Mouse (Mus musculus): ENCODE measurements around the gene 1700003H04Rik. TPM values are rescaled to one million over a fixed set of nuclear protein-coding genes. Genes with fewer than 3 reads are reported as not detected.

Gene 1700003H04Rik
- polyA plus RNA-seq, 1 experiment, result not detected

DNA sequence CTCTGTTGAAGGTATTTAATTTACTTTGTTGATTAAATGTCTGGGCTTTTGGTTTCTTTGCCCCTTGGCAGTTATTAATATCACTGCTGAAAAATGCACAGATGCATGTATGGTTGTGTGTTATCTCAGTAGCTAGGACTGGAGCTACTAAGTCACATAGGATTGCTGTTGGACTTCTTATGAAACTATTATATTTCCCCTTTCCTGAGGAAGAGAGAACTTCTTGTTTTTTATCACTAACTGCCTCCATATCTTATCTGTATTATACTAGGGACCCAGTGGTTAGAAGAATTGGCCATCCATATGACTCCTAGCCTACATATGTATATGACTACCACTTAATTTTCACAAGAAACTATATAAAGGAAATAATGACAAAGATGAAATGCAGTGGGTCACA lies 24.9 kb downstream of the 1700003H04Rik start:
- Histone ChIP-seq H3K27ac (ENCODE audit: insufficient read depth, low read length) (no peak overlapping the region), H3K4me1 (ENCODE audit: control insufficient read depth, insufficient read depth, low read length) (no peaks in the 10 kb centered on the region), H3K4me3 (ENCODE audit: insufficient read depth, low read length) (no peak overlapping the region)
- no peak for TF ChIP-seq POLR2A (IDR thresholded peaks at IDR 0.05; ENCODE audit: extremely low read depth, insufficient read depth, low read length)
- no peak for TF ChIP-seq CTCF (IDR thresholded peaks at IDR 0.05; ENCODE audit: extremely low read depth, insufficient read depth, low read length)

GRCm38 (mm10) chr3:124555092-124555491 lies 25.8 kb downstream of the 1700003H04Rik start:
- no peak overlapping the region for H3K27ac ChIP-seq (ENCODE audit: insufficient read depth, low read length)
- no peak for TF ChIP-seq POLR2A (IDR thresholded peaks at IDR 0.05; ENCODE audit: extremely low read depth, insufficient read depth, low read length)
- no peak for TF ChIP-seq CTCF (IDR thresholded peaks at IDR 0.05; ENCODE audit: extremely low read depth, insufficient read depth, low read length)

GRCm38 (mm10) chr3:124548898-124549297 lies 32.0 kb downstream of the 1700003H04Rik start:
- no peak overlapping the region for H3K27ac ChIP-seq (ENCODE audit: insufficient read depth, low read length)
- H3K4me3 ChIP-seq (ENCODE audit: insufficient read depth, low read length), result no peak overlapping the region
- TF ChIP-seq POLR2A (IDR thresholded peaks at IDR 0.05; ENCODE audit: extremely low read depth, insufficient read depth, low read length) (no peak), CTCF (IDR thresholded peaks at IDR 0.05; ENCODE audit: extremely low read depth, insufficient read depth, low read length) (no peak)
- H3K4me1 ChIP-seq (ENCODE audit: control insufficient read depth, insufficient read depth, low read length), result no peaks in the 10 kb centered on the region

More at GRCm38 (mm10) chr3:124555092-124555491, 25.8 kb downstream of the 1700003H04Rik start:
- Histone ChIP-seq H3K4me3 (ENCODE audit: insufficient read depth, low read length) (no peak overlapping the region), H3K4me1 (ENCODE audit: control insufficient read depth, insufficient read depth, low read length) (no peaks in the 10 kb centered on the region)

GRCm38 (mm10) chr3:124538260-124538659 lies 42.6 kb downstream of the 1700003H04Rik start:
- no peak overlapping the region for H3K27ac ChIP-seq (ENCODE audit: insufficient read depth, low read length)
- no peak overlapping the region for H3K4me3 ChIP-seq (ENCODE audit: insufficient read depth, low read length)
- no peak for TF ChIP-seq CTCF (IDR thresholded peaks at IDR 0.05; ENCODE audit: extremely low read depth, insufficient read depth, low read length)
- no peak for TF ChIP-seq POLR2A (IDR thresholded peaks at IDR 0.05; ENCODE audit: extremely low read depth, insufficient read depth, low read length)
- H3K4me1 ChIP-seq (ENCODE audit: control insufficient read depth, insufficient read depth, low read length), result no peaks in the 10 kb centered on the region

DNA sequence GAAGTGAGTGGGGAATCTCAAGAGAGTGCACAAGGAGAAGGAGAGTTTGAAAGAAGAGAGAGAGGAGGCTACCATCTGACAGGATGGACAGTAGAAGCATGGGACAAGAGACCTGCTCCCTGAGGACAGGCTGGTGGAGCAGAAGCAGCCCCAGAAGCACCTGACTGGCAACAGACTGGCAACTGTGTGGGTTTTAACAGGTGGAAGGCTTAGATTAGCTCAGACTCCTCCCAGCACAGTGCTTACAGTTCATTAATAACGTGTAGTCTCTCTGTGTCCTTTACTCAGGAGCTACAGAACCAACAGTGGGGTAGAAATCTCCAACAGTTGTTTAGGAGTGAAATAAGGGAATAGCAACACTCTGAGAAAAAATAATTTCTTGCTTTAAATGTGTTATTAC lies 44.3 kb downstream of the 1700003H04Rik start:
- no peak overlapping the region for H3K4me3 ChIP-seq (ENCODE audit: insufficient read depth, low read length)
- TF ChIP-seq POLR2A (IDR thresholded peaks at IDR 0.05; ENCODE audit: extremely low read depth, insufficient read depth, low read length) (no peak), CTCF (IDR thresholded peaks at IDR 0.05; ENCODE audit: extremely low read depth, insufficient read depth, low read length) (no peak)

DNA sequence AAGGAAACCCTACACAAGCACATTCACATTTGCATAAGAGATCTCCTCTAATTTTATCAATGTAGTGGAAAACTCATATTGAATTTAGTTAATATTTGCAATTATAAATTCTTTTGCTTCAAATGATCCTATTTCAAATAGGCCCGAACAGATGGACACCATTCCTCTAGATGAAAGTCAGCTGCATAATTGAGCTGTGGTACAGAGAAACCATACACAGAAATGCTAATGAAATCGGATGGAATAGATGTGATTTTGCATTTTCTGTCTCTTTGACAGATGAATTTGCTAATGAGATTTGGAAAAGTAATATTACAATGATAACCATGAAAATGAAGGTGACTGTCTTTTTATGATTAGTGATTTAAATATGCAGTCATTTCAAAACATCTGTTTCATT lies 62.1 kb downstream of the 1700003H04Rik start:
- no peak for TF ChIP-seq POLR2A (IDR thresholded peaks at IDR 0.05; ENCODE audit: extremely low read depth, insufficient read depth, low read length)
- TF ChIP-seq CTCF (IDR thresholded peaks at IDR 0.05; ENCODE audit: extremely low read depth, insufficient read depth, low read length), result no peak
- no peak overlapping the region for H3K4me3 ChIP-seq (ENCODE audit: insufficient read depth, low read length)
- H3K27ac ChIP-seq (ENCODE audit: insufficient read depth, low read length), result no peak overlapping the region
- H3K4me1 ChIP-seq (ENCODE audit: control insufficient read depth, insufficient read depth, low read length), result no peaks in the 10 kb centered on the region

More for the DNA sequence above, 44.3 kb downstream of the 1700003H04Rik start:
- H3K4me1 ChIP-seq (ENCODE audit: control insufficient read depth, insufficient read depth, low read length), result no peaks in the 10 kb centered on the region
- no peak overlapping the region for H3K27ac ChIP-seq (ENCODE audit: insufficient read depth, low read length)

Other genes starting within 250 kb of the 1700003H04Rik start
- not detected in 2 replicates for gene 1700006A11Rik, start 155.1 kb downstream of the 1700003H04Rik start, polyA plus RNA-seq (2012; rRNA removed)